Mouse (Mus musculus) neural tube, embryonic 11.5 days (tissue): Measurements from ENCODE around the gene Kcnt2. TPM values are rescaled to one million over a fixed set of nuclear protein-coding genes. Genes with fewer than 3 reads are reported as not detected.

Experiments used
- ATAC-seq: fragments of 200-750 bp; cut with Nextera tagmentation; 2 replicates; pipeline ENCODE4 v1.8.0; 2017; ENCODE audit warnings: moderate number of reproducible peaks, mild to moderate bottlenecking, moderate TSS enrichment, moderate library complexity; ENCODE audit not compliant: insufficient read depth, low FRiP score, low TSS enrichment
- DNase-seq: peaks from one replicate; pipeline ENCODE4 v3.0.0-alpha.2; 2015; ENCODE audit warnings: low spot score
- H3K27ac ChIP-seq: fragments of 300-500 bp; sonication (generic); 2 replicates; pipeline ENCODE4 v1.5.1; 2014; ENCODE audit warnings: low read depth, mild to moderate bottlenecking, low read length
- H3K27me3 ChIP-seq: fragments of 300-500 bp; sonication (generic); 2 replicates; pipeline ENCODE4 v1.6.1; 2014; ENCODE audit warnings: mild to moderate bottlenecking, low read length, mixed read lengths; ENCODE audit not compliant: control insufficient read depth, insufficient read depth
- H3K36me3 ChIP-seq: fragments of 300-500 bp; sonication (generic); 2 replicates; pipeline ENCODE4 v1.6.1; 2014; ENCODE audit warnings: mild to moderate bottlenecking, low read length, moderate library complexity, mixed read lengths; ENCODE audit not compliant: control insufficient read depth, insufficient read depth
- H3K4me1 ChIP-seq: fragments of 300-500 bp; sonication (generic); 2 replicates; pipeline ENCODE4 v1.6.1; 2014; ENCODE audit warnings: low read length, mixed read lengths; ENCODE audit not compliant: control insufficient read depth, insufficient read depth
- H3K4me2 ChIP-seq: fragments of 300-500 bp; sonication (generic); 2 replicates; pipeline ENCODE4 v1.6.1; 2014; ENCODE audit warnings: low read depth, mild to moderate bottlenecking, moderate library complexity
- H3K4me3 ChIP-seq: fragments of 300-500 bp; sonication (generic); 2 replicates; pipeline ENCODE4 v1.5.1; 2014; ENCODE audit warnings: low read depth, low read length
- H3K9ac ChIP-seq: fragments of 300-500 bp; sonication (generic); 2 replicates; pipeline ENCODE4 v1.6.1; 2014; ENCODE audit warnings: mild to moderate bottlenecking, low read length
- H3K9me3 ChIP-seq: fragments of 300-500 bp; sonication (generic); 2 replicates; pipeline ENCODE4 v1.6.1; 2016; ENCODE audit warnings: low read length; ENCODE audit not compliant: control insufficient read depth
- WGBS: fragments of 180-500 bp; shearing (Covaris S2); extraction: QIAGEN DNeasy Blood & Tissue Kit; methylation state at CpG from one replicate; pipeline ENCODE4 v1.1.7; 2014; 5-methylcytosine and 5-hydroxymethylcytosine counted together
- polyA plus RNA-seq: library from polyadenylated mRNA; unstranded; fragments of >200 nt; fragmentation: Nextera tagmentation; extraction: Ambion mirVana; gene quantifications from 2 replicates; pipeline ENCODE4 v1.2.1, GENCODE M21; 2014

Kcnt2 gene
- polyA plus RNA-seq, result 2.1 and 2.6 TPM in 2 replicates

- DNase-seq (no peak), ATAC-seq (peak; percentile 54)
- no peaks in the 10 kb centered on the region for H3K4me1 ChIP-seq
- H3K27ac ChIP-seq, result no peak within 1 kb of the TSS
- H3K27me3 ChIP-seq, result no peaks in the 10 kb centered on the region
- H3K9me3 ChIP-seq, result no peaks in the 10 kb centered on the region
- peak within 1 kb of the TSS; percentile 51 for H3K9ac ChIP-seq
- peak within 1 kb of the TSS; percentile 53 for H3K4me3 ChIP-seq
- H3K4me2 ChIP-seq, result peak within 1 kb of the TSS; percentile 44
- no peaks in the 10 kb centered on the region for H3K36me3 ChIP-seq
- under 1% methylated on average over 21 of the region's 21 CpGs for WGBS
Observed at GRCm38 (mm10) chr1:140245876-140246597, at the start of gene Kcnt2. TSS of gene Kcnt2 (plus strand) at chr1:140246158.

DNA sequence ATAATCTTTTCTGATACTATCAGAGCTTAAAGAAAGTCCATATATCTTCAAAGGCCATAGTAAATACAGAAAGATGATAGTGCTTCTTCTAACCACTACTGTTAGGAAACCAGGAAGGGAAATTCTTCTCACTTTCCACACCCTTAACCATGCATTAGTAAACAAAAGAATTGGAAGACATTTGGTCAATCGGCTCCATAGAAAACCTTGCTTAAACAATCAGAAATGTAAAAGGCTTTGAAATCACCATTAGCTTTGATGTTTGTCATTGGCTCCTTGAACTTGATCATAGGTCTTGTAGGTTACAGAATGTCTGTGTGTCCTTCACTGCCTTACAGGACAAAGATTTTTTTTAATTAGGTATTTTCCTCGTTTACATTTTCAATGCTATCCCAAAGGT is 40.6 kb upstream of the Kcnt2 start:
- Histone ChIP-seq H3K4me1 (no peaks in the 10 kb centered on the region), H3K9ac (no peak overlapping the region), H3K9me3 (no peaks in the 10 kb centered on the region), H3K4me3 (no peak overlapping the region), H3K27me3 (no peaks in the 10 kb centered on the region), H3K27ac (no peak overlapping the region), H3K4me2 (no peak overlapping the region), H3K36me3 (no peaks in the 10 kb centered on the region)
- WGBS, result 78% methylated on average over 2 of the region's 2 CpGs
- ATAC-seq (no peak), DNase-seq (no peak)

DNA sequence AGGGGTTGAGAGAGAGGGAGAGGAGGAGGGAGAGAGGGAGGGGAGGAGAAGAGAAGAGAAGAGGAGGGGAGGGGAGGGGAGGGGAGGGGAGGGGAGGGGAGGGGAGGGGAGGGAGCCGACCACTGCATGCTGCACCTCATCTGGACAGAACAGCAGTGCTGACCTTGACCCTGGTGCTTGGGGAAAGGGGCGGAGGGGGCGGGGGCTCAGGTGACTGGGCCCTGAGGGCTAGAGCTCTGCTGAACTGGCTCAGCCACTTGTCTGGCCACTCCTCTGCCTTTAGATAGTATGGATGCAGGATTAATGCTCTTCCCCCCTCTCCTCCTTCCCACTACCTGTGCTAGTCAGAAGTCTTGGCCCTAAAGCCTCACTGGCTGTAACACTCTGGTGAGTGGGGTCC is 20.7 kb upstream of the Kcnt2 start:
- H3K27ac ChIP-seq, result no peak overlapping the region
- ATAC-seq (no peak; the same call in 1 of the 2 replicates), DNase-seq (no peak)
- H3K36me3 ChIP-seq, result no peaks in the 10 kb centered on the region
- no peaks in the 10 kb centered on the region for H3K27me3 ChIP-seq
- H3K9me3 ChIP-seq, result no peaks in the 10 kb centered on the region
- 79% methylated on average over 3 of the region's 3 CpGs for WGBS
- no peak overlapping the region for H3K4me3 ChIP-seq
- H3K9ac ChIP-seq, result no peak overlapping the region
- no peak overlapping the region for H3K4me2 ChIP-seq
- H3K4me1 ChIP-seq, result no peaks in the 10 kb centered on the region

DNA sequence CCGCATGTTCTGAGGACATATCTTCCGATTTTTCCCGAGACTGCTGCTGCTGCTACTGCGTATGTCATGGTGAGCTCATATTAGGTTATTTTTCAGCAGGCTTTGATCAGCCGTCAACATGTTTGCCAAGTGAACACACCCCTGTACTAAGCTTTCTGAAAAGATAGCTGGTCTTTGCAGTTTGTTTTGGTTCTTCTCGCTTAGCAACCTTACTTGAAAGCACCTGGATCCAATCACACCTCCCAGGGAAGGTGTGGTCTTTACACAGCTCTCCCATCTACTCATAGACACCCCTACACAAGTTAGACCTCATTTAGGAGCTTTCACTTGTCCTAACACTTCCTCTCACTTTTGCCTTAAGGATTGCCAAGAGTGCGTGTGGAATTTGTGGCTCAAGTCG is 19.3 kb upstream of the Kcnt2 start:
- Histone ChIP-seq H3K9me3 (no peaks in the 10 kb centered on the region), H3K4me3 (no peak overlapping the region), H3K36me3 (no peaks in the 10 kb centered on the region), H3K9ac (no peak overlapping the region), H3K27ac (no peak overlapping the region), H3K27me3 (no peaks in the 10 kb centered on the region), H3K4me2 (no peak overlapping the region), H3K4me1 (no peaks in the 10 kb centered on the region)
- 87% methylated on average over 8 of the region's 8 CpGs for WGBS
- ATAC-seq (no peak), DNase-seq (no peak)

DNA sequence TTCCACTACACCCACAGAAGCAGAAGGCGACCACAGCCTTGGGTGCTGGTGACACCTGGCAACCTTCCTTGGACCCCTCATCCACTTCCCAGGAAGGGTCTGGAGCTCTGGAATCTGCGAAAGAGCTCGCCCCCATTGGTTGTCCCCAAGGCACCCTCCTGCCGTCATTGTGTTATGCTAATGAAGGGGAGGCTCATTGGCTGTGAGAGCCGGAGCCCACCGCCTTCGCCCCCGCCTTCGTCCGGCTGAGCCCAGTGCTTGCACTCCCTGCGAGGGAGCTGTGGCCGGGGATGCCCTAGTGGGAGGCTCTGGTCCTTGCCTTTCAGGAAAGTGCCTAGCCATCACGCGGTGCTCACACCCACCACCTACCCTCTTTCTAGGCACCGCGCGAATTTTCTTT is 493 bp upstream of the Kcnt2 start:
- H3K9ac ChIP-seq, result peak overlapping the region; percentile 51
- H3K4me2 ChIP-seq, result peak overlapping the region; percentile 44
- H3K4me3 ChIP-seq, result peak overlapping the region; percentile 53
- WGBS, result 0% methylated on average over 17 of the region's 17 CpGs
- H3K9me3 ChIP-seq, result no peaks in the 10 kb centered on the region
- no peaks in the 10 kb centered on the region for H3K4me1 ChIP-seq
- no peaks in the 10 kb centered on the region for H3K27me3 ChIP-seq
- peak; percentile 88 for DNase-seq
- peak; percentile 99 for ATAC-seq
- H3K27ac ChIP-seq, result no peak overlapping the region
- no peaks in the 10 kb centered on the region for H3K36me3 ChIP-seq

DNA sequence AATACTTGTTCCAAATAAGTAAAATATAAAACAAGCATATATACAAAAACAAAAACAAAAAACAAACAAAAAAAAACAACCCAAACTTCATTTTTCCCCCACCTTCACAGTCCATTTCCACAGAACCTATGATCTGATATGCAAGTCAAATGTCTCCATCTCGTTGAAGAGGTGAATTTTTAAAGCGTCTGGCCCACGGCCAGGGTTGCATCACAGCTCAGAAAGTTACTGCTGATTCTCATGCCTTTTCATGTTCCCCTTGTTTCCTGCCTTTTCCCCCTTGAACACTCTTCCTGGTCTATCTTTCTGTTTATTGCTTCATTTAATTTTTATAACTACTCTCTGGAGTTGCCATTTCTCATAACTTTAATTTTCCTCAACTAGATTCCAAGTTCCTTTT is 18.7 kb downstream of the Kcnt2 start:
- Histone ChIP-seq H3K4me1 (no peaks in the 10 kb centered on the region), H3K36me3 (no peaks in the 10 kb centered on the region), H3K27ac (no peak overlapping the region), H3K9me3 (no peaks in the 10 kb centered on the region), H3K4me3 (no peak overlapping the region), H3K9ac (no peak overlapping the region), H3K27me3 (no peaks in the 10 kb centered on the region), H3K4me2 (no peak overlapping the region)
- 86% methylated on average over 3 of the region's 3 CpGs for WGBS
- ATAC-seq (no peak), DNase-seq (no peak)

DNA sequence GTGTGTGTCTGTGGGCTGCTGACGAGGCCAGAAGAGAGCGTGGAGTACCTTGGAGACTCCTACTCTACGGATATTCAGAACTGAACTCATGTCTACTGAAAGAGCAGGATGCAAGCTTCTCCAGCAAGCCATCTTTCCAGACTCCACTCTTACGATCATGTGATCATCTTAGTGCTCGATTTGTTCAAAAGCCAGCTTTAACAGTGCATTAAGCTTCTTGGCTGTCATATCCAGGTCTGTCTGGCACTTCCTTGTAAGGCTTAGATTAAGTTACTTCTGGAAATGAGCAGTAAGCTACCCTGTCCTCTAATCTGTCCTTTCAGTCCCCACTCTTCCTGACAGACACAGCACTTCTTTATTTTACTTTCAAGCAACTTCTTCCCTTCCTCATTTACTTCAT is 20.1 kb downstream of the Kcnt2 start:
- Histone ChIP-seq H3K36me3 (no peaks in the 10 kb centered on the region), H3K9ac (no peak overlapping the region)

GRCm38 (mm10) chr1:140266643-140267286 is 20.8 kb downstream of the Kcnt2 start:
- WGBS, result 53% methylated on average over 8 of the region's 8 CpGs
- Histone ChIP-seq H3K36me3 (no peaks in the 10 kb centered on the region), H3K27me3 (no peaks in the 10 kb centered on the region), H3K4me2 (no peak overlapping the region), H3K9ac (no peak overlapping the region), H3K4me3 (no peak overlapping the region), H3K9me3 (no peaks in the 10 kb centered on the region), H3K27ac (no peak overlapping the region), H3K4me1 (no peaks in the 10 kb centered on the region)
- no peak for ATAC-seq
- DNase-seq, result no peak

More for the DNA sequence above, 20.1 kb downstream of the Kcnt2 start:
- DNase-seq (no peak), ATAC-seq (no peak)
- Histone ChIP-seq H3K4me2 (no peak overlapping the region), H3K4me1 (no peaks in the 10 kb centered on the region), H3K27ac (no peak overlapping the region), H3K27me3 (no peaks in the 10 kb centered on the region), H3K4me3 (no peak overlapping the region), H3K9me3 (no peaks in the 10 kb centered on the region)
- WGBS, result 88% methylated on average over 5 of the region's 5 CpGs

- ATAC-seq (no peak), DNase-seq (no peak)
- Histone ChIP-seq H3K27ac (no peak overlapping the region), H3K4me2 (no peak overlapping the region), H3K27me3 (no peaks in the 10 kb centered on the region), H3K9ac (no peak overlapping the region), H3K9me3 (no peaks in the 10 kb centered on the region), H3K4me1 (no peaks in the 10 kb centered on the region), H3K36me3 (no peaks in the 10 kb centered on the region), H3K4me3 (no peak overlapping the region)
- WGBS, result 45% methylated on average over 2 of the region's 2 CpGs
Observed at GRCm38 (mm10) chr1:140267288-140267687, 21.3 kb downstream of the Kcnt2 start.
